Mouse (Mus musculus) cerebellum, adult 2 months (tissue): ENCODE results near the gene Casc3.

ENCODE experiments used
- CTCF ChIP-seq: fragments of 200-500 bp; IDR thresholded peaks from 2 replicates; pipeline ENCODE4 v1.5.1; 2011; ENCODE audit warnings: low read depth, mild to moderate bottlenecking, control low read depth, low read length, moderate library complexity, borderline replicate concordance; ENCODE audit not compliant: insufficient read depth
- POLR2A ChIP-seq: fragments of 200-500 bp; IDR thresholded peaks from 2 replicates; pipeline ENCODE4 v1.6.1; 2011; ENCODE audit warnings: low read length, control low read depth, borderline replicate concordance; ENCODE audit not compliant: insufficient read depth

GRCm38 (mm10) chr11:98846016-98846415 is 41.3 kb downstream of the Casc3 start:
- peak; percentile 50 for TF ChIP-seq CTCF
- TF ChIP-seq POLR2A, result no peak
